Mouse (Mus musculus) MEL (cell line): ENCODE results near the gene Gaa. TPM values are rescaled to one million over a fixed set of nuclear protein-coding genes. Genes with fewer than 3 reads are reported as not detected.
"Not testable (repeated sequence)": the region's sequence is repeated elsewhere in the genome, so short reads cannot be mapped to it uniquely, and the experiment has no call there.

Source experiments
- DNase-seq: peaks from one replicate; pipeline ENCODE4 v3.0.0; 2011; ENCODE audit warnings: low read depth, low spot score
- H3K27ac ChIP-seq: 2 replicates; pipeline ENCODE4 v1.5.1; 2012; ENCODE audit warnings: low read depth, mild to moderate bottlenecking, control low read depth, low read length, moderate library complexity; ENCODE audit not compliant: control insufficient read depth
- H3K27me3 ChIP-seq, 2 experiments: fragments of 150-350 bp in 1 of 2; sonication (generic) in 1 of 2; 2 replicates each; pipeline ENCODE4 v1.6.1; 2012; ENCODE audit warnings: low read length in 2 of 2, mild to moderate bottlenecking in 2 of 2, improper control_type of control experiment in 1 of 2, moderate library complexity in 1 of 2; ENCODE audit not compliant: insufficient read depth in 2 of 2, control insufficient read depth in 1 of 2
- H3K36me3 ChIP-seq, 2 experiments: 2 replicates each; pipeline ENCODE4 v1.6.1; 2012 to 2014; ENCODE audit warnings: low read length in 2 of 2, improper control_type of control experiment in 1 of 2, inconsistent platforms in 1 of 2, mild to moderate bottlenecking in 1 of 2; ENCODE audit not compliant: insufficient read depth in 2 of 2, control insufficient read depth in 1 of 2
- H3K4me1 ChIP-seq, 2 experiments: fragments of 150-350 bp in 1 of 2; sonication (generic) in 1 of 2; 2 replicates each; pipeline ENCODE4 v1.6.1; 2012; ENCODE audit warnings: low read length in 2 of 2, improper control_type of control experiment in 1 of 2, mild to moderate bottlenecking in 1 of 2; ENCODE audit not compliant: insufficient read depth in 2 of 2, control insufficient read depth in 1 of 2
- H3K4me3 ChIP-seq, 2 experiments: fragments of 150-350 bp in 1 of 2; sonication (generic) in 1 of 2; 2 replicates each; pipeline ENCODE4 v1.5.1; 2012; ENCODE audit warnings: low read depth in 2 of 2, low read length in 2 of 2, mild to moderate bottlenecking in 2 of 2, moderate library complexity in 2 of 2, control low read depth in 1 of 2, improper control_type of control experiment in 1 of 2; ENCODE audit not compliant: control insufficient read depth in 1 of 2, insufficient read depth in 1 of 2
- H3K79me2 ChIP-seq: 2 replicates; pipeline ENCODE4 v1.6.1; 2012; ENCODE audit warnings: mild to moderate bottlenecking, low read length, moderate library complexity; ENCODE audit not compliant: control insufficient read depth, poor library complexity, insufficient read depth
- H3K9ac ChIP-seq: 2 replicates; pipeline ENCODE4 v1.6.1; 2012; ENCODE audit warnings: low read depth, mild to moderate bottlenecking, control low read depth, low read length, moderate library complexity; ENCODE audit not compliant: control insufficient read depth, poor library complexity, severe bottlenecking
- H3K9me3 ChIP-seq: fragments of 150-350 bp; sonication (generic); replicated peaks from 2 replicates; pipeline ENCODE4 v1.6.1; 2012; ENCODE audit warnings: mild to moderate bottlenecking, low read length, improper control_type of control experiment, moderate library complexity; ENCODE audit not compliant: insufficient read depth
- CHD1 ChIP-seq: IDR thresholded peaks from 2 replicates; pipeline ENCODE4 v1.6.1; 2012; ENCODE audit warnings: low read depth, mild to moderate bottlenecking, inconsistent platforms, low read length, improper control_type of control experiment
- CTCF ChIP-seq, 3 experiments: IDR thresholded peaks in 2 of 3; conservative IDR thresholded peaks in 1 of 3; 2 replicates each; pipeline ENCODE4 v1.5.1; 2011 to 2012; ENCODE audit warnings: low read length in 3 of 3, low read depth in 2 of 3, mild to moderate bottlenecking in 2 of 3, improper control_type of control experiment in 1 of 3, inconsistent platforms in 1 of 3, mixed read lengths in 1 of 3, moderate library complexity in 1 of 3; ENCODE audit not compliant: control insufficient read depth in 1 of 3, insufficient read depth in 1 of 3, poor library complexity in 1 of 3, severe bottlenecking in 1 of 3
- ELF1 ChIP-seq: IDR thresholded peaks from 2 replicates; pipeline ENCODE4 v1.6.1; 2014; ENCODE audit warnings: low read depth, mild to moderate bottlenecking, inconsistent platforms, low read length, improper control_type of control experiment, moderate library complexity
- EP300 ChIP-seq, 2 experiments: IDR thresholded peaks; 2 replicates each; pipeline ENCODE4 v1.6.1; 2011; ENCODE audit warnings: improper control_type of control experiment in 2 of 2, low read length in 2 of 2, low read depth in 1 of 2, mild to moderate bottlenecking in 1 of 2
- JUND ChIP-seq: IDR thresholded peaks from 2 replicates; pipeline ENCODE4 v1.6.1; 2011; ENCODE audit warnings: low read depth, mild to moderate bottlenecking, improper control_type of control experiment, low read length
- TBP ChIP-seq: IDR thresholded peaks from 2 replicates; pipeline ENCODE4 v1.8.0; 2011; ENCODE audit warnings: low read depth, low read length, improper control_type of control experiment
- UBTF ChIP-seq: IDR thresholded peaks from 2 replicates; pipeline ENCODE4 v1.6.1; 2012; ENCODE audit warnings: low read depth, mild to moderate bottlenecking, inconsistent platforms, low read length, improper control_type of control experiment, moderate library complexity, borderline replicate concordance; ENCODE audit not compliant: insufficient read depth
- USF1 ChIP-seq: IDR thresholded peaks from 2 replicates; pipeline ENCODE4 v1.6.1; 2014; ENCODE audit warnings: low read depth, mild to moderate bottlenecking, inconsistent platforms, low read length, improper control_type of control experiment, moderate library complexity
- polyA plus RNA-seq, 2 experiments: library from polyadenylated mRNA; stranded (reverse) in 1 of 2; unstranded in 1 of 2; fragments of >175 nt in 1 of 2; fragments of >200 nt in 1 of 2; gene quantifications; 2 replicates each; pipeline versions ENCODE4 v1.2.1 to v1.2.4; 2012; ENCODE audit warnings: low replicate concordance in 2 of 2, low read depth in 1 of 2; ENCODE audit not compliant: insufficient read length in 2 of 2, insufficient read depth in 1 of 2, missing spikeins in 1 of 2
- total RNA-seq: library from RNA; depleted of rRNA; stranded (reverse); fragments of 300-350 nt; gene quantifications from 2 replicates; pipeline ENCODE4 v1.2.3, GENCODE M21; 2012

Gaa gene
- total and polyA plus RNA-seq, 3 experiments: 54.1 to 85.6 TPM; not detected in 1

DNA sequence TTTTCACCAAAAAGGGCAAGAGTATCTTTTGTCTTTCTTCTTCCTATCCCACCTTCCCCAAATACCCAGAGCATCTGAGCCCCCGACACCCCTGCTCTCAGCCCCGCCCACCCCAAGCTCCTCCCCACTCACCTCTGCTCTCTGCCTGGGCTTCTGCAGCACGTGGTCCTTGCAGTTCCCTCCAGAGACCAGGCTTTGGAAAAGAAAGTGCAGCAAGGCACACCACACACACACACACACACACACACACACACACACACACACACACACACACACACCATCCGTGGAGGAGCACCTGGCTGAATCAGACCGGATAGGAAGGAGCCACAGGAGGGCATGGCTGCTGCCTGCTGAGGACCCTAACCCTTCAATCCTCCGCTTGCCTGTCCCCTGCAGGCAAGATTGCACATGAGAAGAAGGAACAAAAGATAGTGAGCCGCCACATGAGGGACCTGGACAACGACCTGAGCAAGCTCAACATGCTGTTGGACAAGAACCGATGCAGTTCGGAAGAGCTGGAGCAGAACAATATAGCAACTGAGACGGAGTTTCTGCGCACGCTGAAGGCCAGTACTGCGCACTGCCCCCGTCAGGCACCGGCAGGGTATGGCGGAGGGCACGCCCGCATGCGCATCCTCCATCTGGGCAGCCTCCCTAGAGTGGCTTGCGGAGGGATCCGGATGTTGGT lies 14.7 kb upstream of the Gaa start:
- Histone ChIP-seq H3K79me2 (no peaks in the 10 kb centered on the region), H3K9me3 (no peaks in the 10 kb centered on the region), H3K27me3 (no peaks in the 10 kb centered on the region), H3K27ac (no peak overlapping the region), H3K36me3 (no peaks in the 10 kb centered on the region), H3K4me1 (no peaks in the 10 kb centered on the region; a peak in 1 of 4 replicates), H3K4me3 (no peak overlapping the region), H3K9ac (no peak overlapping the region)
- TF ChIP-seq UBTF: no peak
- peak in 1 of 3 experiments; percentile 13; a peak in 2 of 6 replicates for TF ChIP-seq CTCF (IDR thresholded peaks at IDR 0.05 in 2 of 3, conservative IDR thresholded peaks at IDR 0.05 in 1 of 3; ENCODE audit: control insufficient read depth in 1 of 3, insufficient read depth in 1 of 3, low read depth in 2 of 3, low read length in 3 of 3, poor library complexity in 1 of 3, severe bottlenecking in 1 of 3)
- DNase-seq: no peak

GRCm38 (mm10) chr11:119256557-119256956 lies 11.1 kb upstream of the Gaa start:
- not testable (repeated sequence) for H3K9me3 ChIP-seq, H3K4me3 ChIP-seq, DNase-seq, H3K4me1 ChIP-seq, H3K36me3 ChIP-seq, H3K79me2 ChIP-seq, H3K27ac ChIP-seq, H3K27me3 ChIP-seq, H3K9ac ChIP-seq

- no peaks in the 10 kb centered on the region for H3K36me3 ChIP-seq
- no peaks in the 10 kb centered on the region for H3K9me3 ChIP-seq
- H3K79me2 ChIP-seq: no peaks in the 10 kb centered on the region
- peaks cover 0 to 8% of the 10 kb centered on the region in 2 experiments; a peak in 3 of 4 replicates for H3K4me1 ChIP-seq
- peak overlapping the region; percentile 55 for H3K9ac ChIP-seq
- DNase-seq: no peak
- TF ChIP-seq CHD1 (0 out of 2 replicates have a peak, but pooled peaks have one; percentile 39), TBP (peak; percentile 31; the same call in 1 of the 2 replicates), JUND (no peak), USF1 (no peak), ELF1 (0 out of 2 replicates have a peak, but pooled peaks have one; percentile 6), EP300 (IDR thresholded peaks at IDR 0.05; ENCODE audit: low read depth in 1 of 2, low read length in 2 of 2) (no peak)
- peak overlapping the region; percentile 60 to 63 for H3K4me3 ChIP-seq
- no peaks in the 10 kb centered on the region for H3K27me3 ChIP-seq
- H3K27ac ChIP-seq: peak overlapping the region; percentile 89
Measured at GRCm38 (mm10) chr11:119258216-119258571, 9.5 kb upstream of the Gaa start.
